Mouse (Mus musculus) erythroblast, embryonic 14.5 days (primary cell): ENCODE results near the gene Hoxb4. TPM values are rescaled to one million over a fixed set of nuclear protein-coding genes. Genes with fewer than 3 reads are reported as not detected.

Experiments
- H3K27me3 ChIP-seq: 2 replicates; pipeline ENCODE4 v1.6.1; 2012; ENCODE audit warnings: inconsistent platforms; ENCODE audit not compliant: control insufficient read depth
- H3K36me3 ChIP-seq: 2 replicates; pipeline ENCODE4 v1.6.1; 2012; ENCODE audit warnings: mild to moderate bottlenecking, inconsistent platforms; ENCODE audit not compliant: control insufficient read depth
- H3K4me1 ChIP-seq: 2 replicates; pipeline ENCODE4 v1.6.1; 2012; ENCODE audit warnings: inconsistent platforms; ENCODE audit not compliant: control insufficient read depth
- H3K4me3 ChIP-seq: replicated peaks from 2 replicates; pipeline ENCODE3; 2012; ENCODE audit warnings: moderate library complexity, mild to moderate bottlenecking, inconsistent platforms
- H3K9me3 ChIP-seq: 2 replicates; pipeline ENCODE4 v1.6.1; 2012; ENCODE audit warnings: low read length, inconsistent platforms, mixed read lengths; ENCODE audit not compliant: control insufficient read depth
- GATA1 ChIP-seq: IDR thresholded peaks from 2 replicates; pipeline ENCODE4 v1.6.1; 2012; ENCODE audit warnings: low read length, inconsistent platforms, mixed read lengths
- TAL1 ChIP-seq: IDR thresholded peaks from 3 replicates; pipeline ENCODE4 v1.6.1; 2012; ENCODE audit warnings: low read length, inconsistent platforms, mixed read lengths
- polyA plus RNA-seq: library from polyadenylated mRNA; stranded (reverse); fragments of >175 nt; gene quantifications from 2 replicates; pipeline ENCODE4 v1.2.3, GENCODE M21; 2012

Gene Hoxb4
- polyA plus RNA-seq, 1 experiment = not detected

DNA sequence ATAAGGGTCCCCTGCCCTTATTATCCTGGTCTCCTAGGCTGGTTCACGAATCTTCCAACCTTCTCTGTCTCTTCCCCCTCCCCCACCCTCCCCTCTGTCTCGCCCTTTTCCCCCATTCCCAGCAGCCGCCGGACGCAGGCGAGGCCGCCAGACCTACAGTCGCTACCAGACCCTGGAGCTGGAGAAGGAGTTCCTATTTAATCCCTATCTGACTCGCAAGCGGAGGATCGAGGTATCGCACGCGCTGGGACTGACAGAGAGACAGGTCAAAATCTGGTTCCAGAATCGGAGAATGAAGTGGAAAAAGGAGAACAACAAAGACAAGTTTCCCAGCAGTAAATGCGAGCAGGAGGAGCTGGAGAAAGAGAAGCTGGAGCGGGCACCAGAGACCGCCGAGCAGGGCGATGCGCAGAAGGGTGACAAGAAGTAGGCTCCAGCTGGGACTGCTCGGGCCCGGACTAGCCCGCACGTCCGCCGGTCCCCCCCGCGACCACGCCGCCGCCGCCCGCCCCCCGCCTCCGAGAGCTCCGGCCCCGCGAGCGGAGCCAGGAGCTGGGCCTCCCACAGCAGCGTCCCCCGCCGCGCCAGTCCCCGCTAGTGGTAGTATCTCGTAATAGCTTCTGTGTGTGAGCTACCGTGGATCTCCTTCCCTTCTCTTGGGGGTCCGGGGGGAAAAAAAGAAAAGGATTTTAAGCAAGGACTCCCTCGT is 33.9 kb upstream of the Hoxb4 start:
- H3K27me3 ChIP-seq = peaks cover 100% of the 10 kb centered on the region
- no peaks in the 10 kb centered on the region for H3K36me3 ChIP-seq
- no peak for TF ChIP-seq TAL1
- TF ChIP-seq GATA1 = no peak
- H3K4me1 ChIP-seq = no peaks in the 10 kb centered on the region
- H3K4me3 ChIP-seq = no peak overlapping the region
- H3K9me3 ChIP-seq = peaks cover 2% of the 10 kb centered on the region; the same call in 1 of the 2 replicates

DNA sequence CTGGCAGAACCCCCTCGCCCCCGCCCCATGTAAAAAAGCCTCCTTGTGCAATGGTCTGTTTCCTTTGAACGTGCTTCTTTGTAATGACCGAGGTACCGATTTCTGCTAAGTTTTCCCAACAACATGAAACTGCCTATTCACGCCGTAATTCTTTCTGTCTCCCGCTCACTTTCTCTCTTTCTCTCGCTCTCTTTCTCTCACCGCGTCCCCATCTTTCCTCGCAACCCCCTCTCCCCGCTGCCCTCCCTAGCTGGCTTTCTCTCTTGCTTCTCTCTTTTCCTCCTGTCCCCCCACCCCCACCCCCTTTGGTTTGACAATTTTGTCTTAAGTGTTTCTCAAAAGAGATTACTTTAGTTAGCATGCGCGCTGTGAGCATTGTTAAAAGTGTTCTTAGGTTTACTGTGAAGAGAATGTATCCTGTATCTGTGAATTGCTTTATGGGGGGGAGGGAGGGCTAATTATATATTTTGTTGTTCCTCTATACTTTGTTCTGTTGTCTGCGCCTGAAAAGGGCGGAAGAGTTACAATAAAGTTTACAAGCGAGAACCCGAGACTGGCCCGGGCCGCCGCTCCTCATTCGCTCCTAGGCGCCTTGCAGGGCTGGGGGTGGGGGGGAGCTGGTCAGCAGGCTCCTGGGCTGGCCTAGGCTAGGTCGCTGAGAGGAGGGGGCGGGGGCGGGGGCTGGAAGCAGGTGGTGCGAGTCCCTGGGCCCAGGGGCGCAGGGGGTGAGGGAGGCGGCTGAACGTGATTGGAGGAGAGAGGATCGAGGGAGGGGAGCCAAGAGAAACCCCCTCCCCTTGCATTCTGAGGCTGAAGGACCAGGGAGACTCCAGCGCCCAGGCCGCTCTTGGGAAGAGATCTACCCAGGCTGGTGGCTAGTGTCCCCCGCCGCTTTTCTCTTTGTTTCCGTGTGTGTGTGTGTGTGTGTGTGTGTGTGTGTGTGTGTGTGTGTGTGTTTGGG is 33.0 kb upstream of the Hoxb4 start:
- Histone ChIP-seq H3K27me3 (peaks cover 100% of the 10 kb centered on the region), H3K36me3 (no peaks in the 10 kb centered on the region), H3K9me3 (peaks cover 2% of the 10 kb centered on the region; the same call in 1 of the 2 replicates), H3K4me1 (no peaks in the 10 kb centered on the region), H3K4me3 (no peak overlapping the region)
- no peak for TF ChIP-seq TAL1
- TF ChIP-seq GATA1 = no peak

- TF ChIP-seq TAL1 = no peak
- no peak for TF ChIP-seq GATA1
- Histone ChIP-seq H3K4me1 (no peaks in the 10 kb centered on the region), H3K27me3 (peaks cover 100% of the 10 kb centered on the region), H3K4me3 (no peak within 1 kb of the TSS), H3K36me3 (no peaks in the 10 kb centered on the region), H3K9me3 (peaks cover 2% of the 10 kb centered on the region; the same call in 1 of the 2 replicates)
Measured at GRCm38 (mm10) chr11:96285771-96286738, 32.0 kb upstream of the Hoxb4 start, which contains the start of gene Hoxb7. Gene Hoxb7, plus strand, starts transcription at chr11:96286623.

DNA sequence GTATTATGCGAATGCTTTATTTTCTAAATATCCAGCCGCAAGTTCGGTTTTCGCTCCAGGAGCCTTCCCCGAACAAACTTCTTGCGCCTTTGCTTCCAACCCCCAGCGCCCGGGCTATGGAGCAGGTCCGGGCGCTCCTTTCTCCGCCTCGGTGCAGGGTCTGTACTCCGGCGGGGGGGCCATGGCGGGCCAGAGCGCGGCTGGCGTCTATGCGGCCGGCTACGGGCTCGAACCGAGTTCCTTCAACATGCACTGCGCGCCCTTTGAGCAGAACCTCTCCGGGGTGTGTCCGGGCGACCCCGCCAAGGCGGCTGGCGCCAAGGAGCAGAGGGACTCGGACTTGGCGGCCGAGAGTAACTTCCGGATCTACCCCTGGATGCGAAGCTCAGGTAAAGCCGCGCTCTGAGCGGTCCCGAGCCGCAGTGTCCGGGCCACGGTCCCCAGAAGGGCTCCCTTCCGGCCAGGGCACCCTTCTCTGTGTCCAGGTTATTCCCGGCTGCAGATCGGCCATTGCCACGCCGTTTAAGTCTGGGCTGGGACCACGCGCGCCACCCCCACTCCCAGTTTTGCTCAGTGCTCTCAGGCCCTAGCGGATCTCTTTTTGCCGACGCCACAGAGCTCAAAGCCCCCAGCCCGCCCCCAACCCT is 31.2 kb upstream of the Hoxb4 start:
- H3K4me3 ChIP-seq = no peak overlapping the region

DNA sequence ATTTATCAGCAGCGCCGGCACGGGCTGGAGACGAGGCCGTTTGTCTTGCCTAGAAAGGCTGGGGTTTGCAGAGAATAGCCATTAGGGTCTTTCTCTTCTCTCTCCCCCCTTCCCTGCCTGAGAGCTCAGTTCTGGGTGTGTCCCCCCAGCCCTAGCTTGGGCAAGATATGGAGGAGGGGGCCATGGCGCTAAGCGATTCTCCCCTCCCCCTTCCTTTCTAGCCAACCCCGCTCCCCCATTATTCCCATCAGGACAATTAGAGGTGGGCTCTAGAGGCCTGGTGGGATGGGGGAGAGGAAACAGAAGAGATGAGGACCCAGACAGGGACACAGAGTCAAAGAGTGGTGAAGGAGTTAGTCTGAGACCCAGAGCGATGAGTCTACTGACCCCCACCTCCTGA is 30.7 kb upstream of the Hoxb4 start:
- TF ChIP-seq GATA1 (no peak), TAL1 (no peak)
- Histone ChIP-seq H3K9me3 (peaks cover 2% of the 10 kb centered on the region; the same call in 1 of the 2 replicates), H3K36me3 (no peaks in the 10 kb centered on the region), H3K4me3 (no peak overlapping the region), H3K4me1 (no peaks in the 10 kb centered on the region), H3K27me3 (peaks cover 100% of the 10 kb centered on the region)

More for the DNA sequence above, 31.2 kb upstream of the Hoxb4 start:
- TF ChIP-seq GATA1 (no peak), TAL1 (no peak)
- Histone ChIP-seq H3K36me3 (no peaks in the 10 kb centered on the region), H3K4me1 (no peaks in the 10 kb centered on the region), H3K27me3 (peaks cover 100% of the 10 kb centered on the region), H3K9me3 (peaks cover 2% of the 10 kb centered on the region; the same call in 1 of the 2 replicates)

- TF ChIP-seq TAL1 (no peak), GATA1 (no peak)
- no peaks in the 10 kb centered on the region for H3K9me3 ChIP-seq
- peaks cover 100% of the 10 kb centered on the region for H3K27me3 ChIP-seq
- H3K4me1 ChIP-seq = no peaks in the 10 kb centered on the region
- H3K36me3 ChIP-seq = no peaks in the 10 kb centered on the region
- H3K4me3 ChIP-seq = no peak overlapping the region
Measured at GRCm38 (mm10) chr11:96288455-96289221, 29.4 kb upstream of the Hoxb4 start.

DNA sequence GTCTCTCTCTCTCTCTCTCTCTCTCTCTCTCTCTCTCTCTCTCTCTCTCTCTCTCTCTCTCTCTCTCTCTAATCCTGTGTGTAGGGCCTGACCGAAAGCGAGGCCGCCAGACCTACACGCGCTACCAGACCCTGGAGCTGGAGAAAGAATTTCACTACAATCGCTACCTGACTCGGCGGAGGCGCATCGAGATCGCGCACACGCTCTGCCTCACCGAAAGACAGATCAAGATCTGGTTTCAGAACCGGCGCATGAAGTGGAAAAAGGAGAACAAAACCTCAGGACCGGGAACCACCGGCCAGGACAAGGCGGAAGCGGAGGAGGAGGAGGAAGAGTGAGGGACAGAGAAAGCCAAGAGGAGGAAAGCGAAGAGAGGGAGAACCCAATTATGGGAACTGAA is 28.8 kb upstream of the Hoxb4 start:
- Histone ChIP-seq H3K9me3 (no peaks in the 10 kb centered on the region), H3K27me3 (peaks cover 100% of the 10 kb centered on the region), H3K4me1 (no peaks in the 10 kb centered on the region), H3K36me3 (no peaks in the 10 kb centered on the region), H3K4me3 (no peak overlapping the region)
- TF ChIP-seq GATA1 (no peak), TAL1 (no peak)
